Mouse (Mus musculus) lung, postnatal 25 days (tissue): ENCODE measurements around the gene Hsd11b2.
A peak's percentile ranks its signal among the peaks of the same experiment; 100 is the strongest.

Experiments used
- DNase-seq: peaks from one replicate; pipeline ENCODE4 v3.0.0; 2022; ENCODE audit warnings: low spot score

Gene Hsd11b2

DNA sequence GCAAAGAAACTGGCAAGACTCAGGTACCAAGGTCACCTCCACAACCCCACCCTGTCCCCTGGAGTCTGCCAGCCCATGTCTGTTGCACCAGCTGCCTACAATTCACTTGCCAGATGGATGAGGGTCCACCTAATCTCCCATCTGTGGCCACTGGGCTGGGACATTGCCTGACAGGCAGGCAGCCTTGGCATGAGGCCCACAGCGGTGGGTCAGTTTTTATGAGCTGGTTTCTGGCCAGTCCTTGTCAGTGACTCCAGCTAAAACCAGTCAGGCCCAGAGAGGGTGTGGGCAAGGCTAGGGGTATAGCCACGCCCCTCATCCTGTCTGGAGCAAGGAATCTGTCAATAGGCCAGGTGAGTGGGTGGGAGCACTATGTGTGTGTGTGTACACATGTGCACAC lies 8.6 kb downstream of the Hsd11b2 start:
- DNase-seq = no peak

DNA sequence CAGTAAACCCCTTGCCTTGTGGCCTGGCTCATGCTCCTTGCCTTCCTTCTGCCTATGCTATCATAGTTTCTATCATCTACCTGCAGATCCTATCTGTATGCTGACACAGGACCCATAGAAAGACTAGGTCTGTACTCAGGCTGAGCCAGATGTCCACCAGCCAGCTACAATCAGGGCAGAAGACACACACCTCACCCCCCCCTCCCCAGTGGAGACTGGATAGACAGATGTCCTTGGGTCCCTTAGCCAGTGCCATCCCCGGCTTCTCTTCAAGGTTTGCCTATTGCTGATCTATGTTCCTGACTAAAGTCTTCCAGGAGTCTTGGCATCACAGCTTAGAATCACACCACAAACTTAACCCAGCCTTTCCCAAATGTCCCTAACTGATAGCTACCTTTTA lies 9.7 kb downstream of the Hsd11b2 start:
- no peak for DNase-seq

DNA sequence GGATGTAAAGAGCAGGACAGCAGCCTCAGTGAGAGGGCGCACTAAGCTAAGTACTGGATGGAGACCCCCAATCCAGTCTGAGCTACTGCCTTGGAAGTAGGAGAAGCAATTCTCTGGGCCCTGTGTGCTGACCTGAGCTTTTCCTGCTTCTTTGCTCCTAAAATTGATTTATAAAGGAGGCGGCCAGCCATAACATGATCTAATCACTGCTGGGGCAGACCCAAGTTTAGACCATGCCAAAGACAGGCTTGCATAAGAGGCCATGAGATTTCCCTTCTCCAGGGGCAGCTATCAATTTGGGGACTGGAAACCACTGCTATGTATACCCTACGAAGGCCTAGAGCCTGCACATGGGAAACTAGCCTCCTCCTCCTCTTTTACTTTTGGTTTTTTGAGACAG lies 10.7 kb downstream of the Hsd11b2 start:
- DNase-seq = no peak

DNA sequence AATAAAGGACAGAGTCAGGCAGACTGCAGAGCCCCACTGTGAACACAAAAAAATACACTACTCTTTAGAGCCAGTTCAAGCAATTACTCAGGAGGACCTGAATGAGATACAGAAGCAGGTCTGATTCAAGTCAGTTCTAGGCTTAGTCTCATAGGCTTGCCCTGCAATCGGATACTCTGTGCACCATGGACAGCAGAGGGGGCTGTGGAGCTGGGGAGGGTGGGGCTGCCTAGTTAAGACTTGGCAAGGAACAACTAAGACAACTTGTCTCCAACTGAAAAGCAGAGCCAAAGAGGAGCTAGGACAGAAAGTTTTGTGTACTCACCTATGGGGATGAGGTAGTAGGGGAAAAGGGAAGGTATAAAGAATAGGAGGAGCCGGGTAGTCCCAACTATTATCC lies 13.2 kb downstream of the Hsd11b2 start:
- peak; percentile 70 for DNase-seq

DNA sequence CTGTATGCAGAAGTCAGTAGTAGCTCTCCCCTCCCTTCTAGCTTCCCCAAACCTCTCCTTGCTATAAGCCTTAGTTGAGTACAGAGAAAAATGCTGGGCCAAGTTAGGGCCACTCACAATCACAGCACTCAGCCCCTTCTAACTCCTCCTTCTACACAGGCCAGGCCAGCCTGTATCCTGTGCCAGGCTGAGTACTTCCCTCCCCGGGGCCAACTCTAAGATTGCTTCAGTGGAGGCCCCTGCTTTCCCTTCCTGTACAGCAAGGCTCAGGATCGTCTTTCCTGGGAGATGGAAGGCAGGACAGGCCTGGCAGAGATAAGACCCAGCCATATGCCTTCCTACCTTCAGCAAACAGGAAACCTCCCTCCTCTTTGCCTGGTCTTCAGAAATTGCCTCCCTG lies 14.9 kb downstream of the Hsd11b2 start:
- DNase-seq = peak; percentile 57

DNA sequence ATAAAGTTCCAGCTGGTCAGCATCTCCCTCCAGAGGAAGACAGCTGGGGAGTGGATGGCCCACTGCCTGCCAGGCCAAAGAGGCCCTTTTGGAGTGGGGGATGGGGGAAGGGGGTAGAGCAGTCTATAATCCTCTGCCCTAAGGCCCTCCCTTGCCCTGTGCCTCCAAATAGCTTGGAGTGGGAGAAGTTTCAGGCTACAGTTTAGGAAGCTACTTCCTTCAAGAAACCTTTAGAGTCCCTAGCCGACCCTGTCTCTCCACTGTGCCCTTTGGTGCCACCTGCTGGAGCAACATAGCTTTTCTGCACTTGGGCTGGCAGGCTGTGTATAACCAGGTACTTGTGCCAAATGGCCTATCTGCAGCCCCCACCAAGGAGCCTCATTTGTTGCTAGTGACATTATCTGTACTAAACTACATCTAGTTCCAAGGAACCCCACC lies 15.4 kb downstream of the Hsd11b2 start:
- peak; percentile 84 for DNase-seq

DNA sequence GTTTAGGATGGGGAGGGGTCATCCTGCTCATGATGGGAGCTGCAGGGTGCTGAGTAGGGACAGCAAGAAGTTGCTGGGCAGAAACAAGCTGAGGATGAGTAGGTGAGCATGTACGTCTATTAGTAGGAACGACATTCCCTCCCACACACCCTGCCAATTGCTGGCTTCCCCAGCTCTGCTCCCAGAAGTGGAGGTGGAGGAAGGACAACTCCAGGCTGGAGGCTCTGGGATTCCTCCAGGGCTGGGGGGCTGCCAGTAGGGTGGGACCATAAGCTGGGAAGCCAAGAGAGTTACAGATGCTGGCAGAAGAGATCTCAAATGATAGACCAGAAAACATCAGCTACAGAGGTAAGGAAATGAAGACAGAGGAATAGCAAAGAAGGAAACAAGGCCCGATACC lies 18.0 kb downstream of the Hsd11b2 start:
- no peak for DNase-seq

DNA sequence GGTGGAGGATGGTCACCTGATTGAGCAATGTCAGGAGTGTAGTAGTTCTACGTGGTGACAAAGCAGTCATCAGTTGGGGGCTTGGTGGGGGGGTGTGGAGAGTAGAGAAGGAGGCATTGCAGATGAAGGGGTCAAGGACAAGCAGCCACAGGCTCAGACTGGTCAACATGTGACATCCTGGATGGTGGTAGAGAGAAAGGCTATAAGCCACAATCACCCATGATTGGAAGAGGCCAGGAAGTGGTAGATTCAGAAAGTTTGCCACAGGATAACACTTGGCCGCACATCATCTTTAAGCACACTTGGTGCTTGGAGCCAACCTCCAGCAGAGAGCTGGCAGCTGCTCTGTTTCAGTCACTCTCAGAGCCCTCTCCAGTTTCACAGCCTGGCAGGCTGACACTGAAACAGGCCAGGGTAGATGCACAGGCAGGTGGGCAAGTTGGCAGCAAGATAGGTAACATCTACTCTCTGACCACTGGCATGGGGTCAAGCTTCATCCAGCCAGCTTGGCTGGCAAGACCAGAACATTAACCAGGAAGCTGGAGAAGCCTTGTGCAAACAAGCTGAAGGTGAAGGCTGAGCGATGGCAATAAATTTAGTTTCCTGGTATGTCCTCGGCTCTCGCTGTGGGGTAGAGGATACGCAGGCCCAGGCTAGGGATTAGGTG lies 18.6 kb downstream of the Hsd11b2 start:
- no peak for DNase-seq

DNA sequence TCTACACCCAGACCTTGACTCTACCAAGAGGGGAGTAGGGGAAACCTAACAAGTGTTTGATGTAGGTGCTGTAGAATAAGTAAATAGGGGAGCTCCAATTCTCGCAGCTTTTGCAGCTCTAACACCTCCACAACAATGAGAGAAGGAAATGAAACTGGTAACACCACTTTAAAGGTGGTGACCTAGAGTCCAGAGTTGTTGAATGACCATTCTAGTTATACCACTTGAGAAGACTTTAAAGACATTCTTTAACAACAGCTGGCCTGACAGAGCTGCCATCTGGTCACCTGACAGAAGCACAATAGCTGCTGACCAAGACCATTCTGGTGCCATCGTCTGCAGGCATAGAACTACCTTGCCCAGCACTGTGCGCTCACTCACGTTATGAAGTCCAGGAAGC lies 20.4 kb downstream of the Hsd11b2 start:
- DNase-seq = no peak

DNA sequence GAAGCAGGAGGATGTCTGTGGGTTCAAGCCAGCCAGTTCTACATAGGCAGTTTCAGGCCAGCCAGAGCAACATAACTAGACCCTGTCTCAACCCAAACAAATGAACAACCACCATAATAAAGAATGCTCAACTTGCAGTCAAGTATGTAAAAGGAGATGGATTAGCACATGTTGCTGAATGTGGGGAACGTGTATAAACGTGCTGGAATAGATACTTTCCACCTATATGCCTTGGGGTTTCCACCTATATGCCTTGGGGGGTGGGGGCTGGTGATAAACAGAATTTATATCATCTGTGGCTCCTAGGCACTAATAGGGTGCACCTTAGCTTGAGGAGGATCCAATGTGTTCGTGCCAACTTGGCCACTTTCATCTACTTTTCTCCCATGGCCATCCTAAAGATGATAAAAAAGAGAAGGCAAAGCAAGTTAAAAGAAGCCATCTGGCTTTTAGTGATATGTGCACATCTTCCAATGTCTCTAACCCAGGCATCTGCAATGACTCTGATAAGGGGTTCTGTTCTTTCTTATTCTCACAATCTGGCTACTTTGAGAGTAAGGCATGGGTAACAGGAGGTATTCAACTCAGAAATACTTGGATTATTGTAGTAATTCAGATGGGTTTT lies 23.6 kb downstream of the Hsd11b2 start:
- DNase-seq = no peak

DNA sequence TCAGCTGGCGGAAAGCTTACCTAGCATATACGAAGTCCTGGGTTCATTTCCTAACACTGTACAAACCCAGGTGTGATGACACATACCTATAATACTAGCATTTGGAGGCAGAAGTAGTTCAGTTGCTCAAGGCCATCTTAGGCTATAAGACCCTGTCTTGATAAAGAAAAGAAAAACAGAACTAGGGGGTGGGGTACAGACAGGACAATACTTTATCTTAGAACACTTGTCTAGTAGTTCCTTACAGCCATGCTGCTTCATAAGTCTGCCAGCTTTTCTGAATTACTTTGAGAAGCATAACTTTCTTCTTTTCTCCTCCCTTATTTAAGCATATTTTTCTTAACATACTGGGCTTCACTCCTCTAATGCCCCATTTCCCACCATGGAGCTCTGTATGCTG lies 24.3 kb downstream of the Hsd11b2 start:
- no peak for DNase-seq

DNA sequence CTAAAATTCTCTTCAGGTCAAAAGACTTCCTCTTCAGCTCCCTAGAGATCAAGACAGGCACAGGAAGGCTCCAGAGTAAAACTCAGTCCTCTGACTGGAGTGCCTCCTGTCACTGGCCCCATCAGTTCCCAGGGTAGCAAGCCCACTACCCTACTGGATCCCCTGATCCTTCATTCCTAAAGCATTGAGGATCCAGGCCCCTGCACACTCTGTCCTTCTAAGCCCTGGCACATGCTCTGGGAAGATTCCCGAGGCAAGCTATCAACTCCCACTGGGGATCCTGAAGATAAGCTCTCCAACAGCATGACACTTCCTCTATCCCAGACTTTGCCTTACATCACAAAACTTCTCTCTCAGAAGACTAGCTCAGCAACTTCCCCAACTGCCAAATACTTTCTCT lies 25.1 kb downstream of the Hsd11b2 start:
- DNase-seq = no peak

DNA sequence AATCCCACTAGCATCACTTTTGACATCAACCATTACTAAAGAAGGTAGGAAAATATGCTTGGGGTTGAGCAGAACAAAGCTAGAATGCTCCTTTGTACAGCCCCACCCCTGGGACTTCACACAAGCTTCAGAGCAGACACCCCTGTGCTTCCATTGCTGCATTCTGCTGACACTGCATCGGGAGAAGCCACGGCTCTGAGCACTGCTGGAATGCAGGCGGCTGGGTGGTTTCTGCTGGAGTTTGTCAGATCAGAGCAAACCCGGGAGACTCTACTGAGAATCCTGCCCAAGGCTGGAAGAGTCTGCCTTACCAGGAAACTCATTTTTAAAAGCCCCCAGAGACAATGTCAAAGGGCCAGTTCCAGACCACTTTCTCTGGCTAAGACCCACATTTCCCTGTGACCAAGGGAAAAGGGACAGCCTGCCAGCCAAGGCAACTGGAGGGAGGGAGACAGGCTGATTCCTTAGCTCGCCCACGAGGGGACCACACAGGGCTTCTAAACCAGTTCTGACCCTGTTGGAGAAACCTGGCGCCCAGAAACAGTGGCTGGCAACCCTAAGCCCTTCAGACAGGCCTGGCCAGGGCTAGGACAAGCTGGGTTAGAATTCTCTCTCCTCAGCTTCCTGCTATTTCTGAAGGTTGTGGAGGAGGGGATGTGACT lies 26.1 kb downstream of the Hsd11b2 start:
- DNase-seq = no peak

DNA sequence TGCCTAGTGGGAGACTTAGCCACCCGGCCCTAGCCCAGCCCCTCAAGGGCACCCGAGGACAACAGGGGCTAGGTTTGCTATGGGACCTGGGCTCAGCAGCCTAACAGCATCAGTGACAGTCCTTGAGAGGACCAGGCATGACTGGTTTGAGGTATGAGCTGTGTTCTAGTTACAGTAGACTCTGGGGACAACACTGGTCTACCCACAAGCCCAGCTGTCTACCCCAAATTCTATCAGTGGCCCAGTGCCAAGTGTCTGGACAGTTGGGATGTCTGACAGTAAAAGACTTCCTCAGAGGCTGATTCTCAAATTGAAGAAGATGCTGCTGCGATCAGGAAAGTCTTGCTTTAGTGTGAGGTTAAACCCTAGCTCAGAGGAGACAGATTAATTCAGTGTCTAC lies 26.7 kb downstream of the Hsd11b2 start:
- DNase-seq = no peak

DNA sequence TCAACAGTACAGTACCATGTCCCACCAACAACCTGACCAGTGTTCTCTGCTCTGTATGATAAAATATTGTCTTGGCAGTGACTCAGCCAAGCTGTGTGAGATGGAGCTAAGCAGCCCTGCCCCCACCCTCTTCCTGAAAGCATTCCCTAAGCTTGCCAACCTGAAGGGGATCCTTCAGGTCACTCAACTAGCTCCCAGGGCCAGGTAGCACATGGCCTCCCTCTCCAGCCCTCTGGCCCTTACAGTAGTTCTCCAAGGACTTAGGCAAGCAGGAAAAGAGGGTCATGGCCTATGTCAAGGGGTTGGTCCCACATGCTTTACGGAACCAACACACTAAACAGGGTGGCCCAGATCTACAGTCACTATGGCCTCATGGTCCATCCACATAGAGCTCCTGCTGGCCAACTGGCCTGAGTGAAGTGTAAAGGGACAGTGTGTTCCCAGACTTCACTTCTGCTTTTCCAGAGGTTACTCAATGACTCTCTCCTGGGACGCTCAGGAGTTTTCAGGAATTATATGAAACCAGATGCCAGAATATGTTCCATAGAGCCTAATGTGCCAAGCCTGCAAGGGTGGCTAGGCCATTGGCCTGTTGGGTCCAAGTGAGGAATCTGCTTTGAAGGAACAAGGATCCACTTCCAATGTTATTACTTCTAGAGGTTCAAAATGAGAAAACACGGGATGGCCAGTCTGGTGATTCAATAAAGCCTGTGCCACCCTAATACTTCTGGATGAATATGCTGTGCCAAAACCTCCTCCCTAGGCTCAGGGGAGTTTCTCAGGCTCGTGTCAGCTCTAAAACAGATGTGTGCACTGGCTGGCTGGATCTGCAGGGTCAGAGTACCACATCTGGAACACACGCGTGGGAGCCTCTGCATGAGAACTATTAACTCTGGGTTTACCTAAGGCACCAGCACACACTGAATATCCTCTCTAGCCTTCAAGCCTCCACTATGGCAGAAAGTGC lies 28.1 kb downstream of the Hsd11b2 start:
- peak; percentile 80 for DNase-seq

DNA sequence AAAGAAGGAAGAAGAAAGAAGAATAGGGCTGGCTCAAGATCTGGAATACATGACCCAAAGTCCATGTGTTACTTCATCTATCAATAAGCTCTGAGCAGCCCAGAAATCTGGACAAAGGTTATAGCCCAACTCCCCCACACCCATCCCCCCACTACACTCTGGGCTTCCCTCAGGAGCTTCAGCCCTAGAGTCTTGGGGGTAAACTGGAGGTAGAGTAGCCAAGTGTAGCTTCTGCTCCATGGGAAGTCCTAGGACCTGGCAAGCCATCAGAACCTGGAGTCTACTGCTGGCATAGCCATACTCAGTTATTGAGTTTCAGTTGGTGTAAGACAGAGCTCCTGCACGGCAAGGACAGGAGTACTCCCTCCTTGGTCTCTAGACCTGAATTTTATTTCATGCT lies 31.0 kb downstream of the Hsd11b2 start:
- DNase-seq = no peak

DNA sequence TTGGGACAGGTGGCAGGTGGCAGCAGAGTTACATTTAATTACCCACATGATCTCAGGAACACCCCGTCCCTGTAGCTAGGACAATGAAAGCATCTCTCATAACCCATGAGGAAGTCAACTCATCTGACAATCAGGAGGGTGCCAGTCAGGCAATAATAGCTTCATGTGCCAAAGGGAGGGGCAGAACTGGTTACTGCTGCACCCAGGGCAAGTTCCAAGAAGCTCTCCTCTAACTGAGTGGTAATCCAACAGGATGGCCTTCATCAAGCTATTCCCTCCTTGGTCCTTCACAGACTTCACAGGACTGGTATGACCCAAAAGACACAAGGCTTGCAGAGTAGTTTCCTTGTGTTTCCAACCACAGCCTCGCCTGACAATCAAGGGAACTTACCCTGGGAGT lies 31.5 kb downstream of the Hsd11b2 start:
- no peak for DNase-seq

DNA sequence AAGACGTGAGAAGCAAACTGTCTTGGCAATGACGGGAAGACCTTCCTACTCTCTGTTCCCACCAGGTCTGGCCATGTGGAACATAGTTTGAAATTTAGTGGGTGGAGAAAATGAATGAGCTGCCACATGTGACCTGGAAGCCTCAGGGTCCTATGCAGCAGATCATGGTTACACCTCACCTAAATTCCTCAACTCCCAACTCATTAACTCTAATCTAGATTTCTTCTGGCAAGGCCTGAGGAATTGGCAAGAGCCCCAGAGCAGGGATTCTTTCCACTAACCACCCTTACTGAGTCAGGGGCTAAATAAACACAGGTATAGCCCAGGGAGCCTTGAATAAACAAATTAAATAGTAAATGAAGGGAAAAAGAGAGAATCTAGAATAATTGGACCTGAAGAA lies 33.5 kb downstream of the Hsd11b2 start:
- no peak for DNase-seq

DNA sequence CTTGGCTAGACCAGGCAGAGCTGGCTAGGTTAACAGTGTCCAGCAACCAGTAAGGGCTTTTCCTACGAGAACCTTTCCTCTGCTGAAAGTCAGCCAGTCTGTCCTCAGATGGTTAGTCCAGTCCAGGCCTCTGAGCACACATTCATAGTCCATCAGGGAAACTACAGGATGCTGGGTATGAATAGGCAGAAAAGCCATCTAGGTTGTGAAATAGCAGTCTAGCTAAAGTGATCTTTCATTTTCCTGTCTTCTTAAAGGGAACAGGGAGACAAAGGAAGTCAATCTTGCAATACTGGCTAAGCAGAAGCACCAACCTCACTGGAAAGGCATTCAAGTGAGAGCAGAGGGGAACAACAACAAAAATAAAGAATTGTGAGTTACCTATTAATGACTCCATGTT lies 34.3 kb downstream of the Hsd11b2 start:
- DNase-seq = no peak

DNA sequence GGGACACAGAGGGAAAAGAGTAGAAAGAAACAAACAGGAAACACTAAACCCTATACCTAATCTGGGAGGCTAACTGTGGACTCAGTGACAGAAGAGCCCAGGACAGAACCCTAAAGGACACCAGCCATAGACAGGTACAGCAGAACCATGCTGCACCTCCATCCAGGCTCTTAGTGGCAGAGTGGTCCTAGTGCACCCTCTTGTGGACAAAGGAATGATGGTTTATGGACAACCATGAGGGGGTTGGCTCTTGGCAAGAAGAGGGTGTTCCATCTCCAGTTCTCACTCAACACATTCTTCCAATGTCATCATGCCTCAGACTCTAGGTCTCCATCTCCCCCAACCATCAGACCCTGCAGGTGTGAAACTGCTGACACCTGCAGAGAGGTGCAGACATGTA lies 35.5 kb downstream of the Hsd11b2 start:
- DNase-seq = peak; percentile 81

DNA sequence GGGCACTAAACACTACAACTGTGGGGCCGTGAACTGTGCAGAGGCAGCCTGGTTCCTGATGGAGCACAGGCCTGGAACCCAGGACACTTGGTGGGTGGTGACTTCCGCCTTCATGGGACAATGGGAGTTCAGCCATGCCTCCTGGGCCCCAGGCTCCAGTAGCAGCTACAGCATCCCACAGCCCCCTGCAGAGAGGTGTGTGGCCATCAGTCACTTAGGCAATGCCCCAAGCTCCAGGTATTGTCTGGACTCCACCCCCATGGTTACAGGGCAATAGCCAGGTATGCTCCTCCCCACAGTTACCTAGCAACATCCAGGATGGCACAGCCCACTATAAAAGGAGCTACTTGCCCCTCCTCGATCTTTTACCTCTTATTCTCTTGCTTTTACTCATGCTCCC lies 36.7 kb downstream of the Hsd11b2 start:
- no peak for DNase-seq

DNA sequence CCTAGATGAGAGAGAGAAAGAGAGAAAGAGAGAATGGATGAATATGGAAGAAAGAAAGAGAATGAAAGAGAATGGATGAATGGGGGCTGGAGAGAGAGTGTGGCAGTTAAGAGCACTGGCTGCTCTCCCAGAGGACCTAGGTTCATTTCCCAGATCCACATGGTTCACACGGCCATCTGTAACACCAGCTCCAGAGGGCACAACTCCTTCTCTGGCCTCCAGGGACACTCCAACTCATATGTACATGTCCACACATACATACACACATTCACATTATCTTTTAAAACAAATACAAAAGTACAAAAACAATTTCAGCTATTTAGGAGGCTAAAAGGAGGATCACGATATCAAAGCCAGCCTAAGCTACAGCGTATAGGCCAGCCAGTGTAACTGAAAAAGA lies 44.3 kb downstream of the Hsd11b2 start:
- DNase-seq = no peak

DNA sequence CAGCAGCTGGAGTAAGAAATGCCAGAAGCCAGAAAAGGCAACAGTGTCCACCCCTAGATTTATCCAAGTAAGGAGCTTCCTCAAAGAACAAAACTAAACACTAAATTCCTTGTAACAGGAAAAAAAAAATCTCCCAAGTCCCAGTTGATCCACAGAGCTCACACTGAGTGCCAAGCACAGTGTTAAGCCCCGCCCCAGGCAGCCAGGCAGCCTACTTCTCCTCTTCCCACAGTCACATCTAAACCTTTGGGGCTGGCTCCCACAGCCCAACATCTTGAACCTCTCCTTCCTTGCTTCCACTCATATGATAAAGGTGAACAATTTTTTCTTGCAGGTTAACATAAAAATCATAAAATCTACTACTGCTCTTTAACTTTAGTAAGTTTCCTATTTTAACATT lies 45.3 kb downstream of the Hsd11b2 start:
- no peak for DNase-seq
